Mouse (Mus musculus) brain, adult 2 months (tissue): ENCODE results near the gene Phc2.

ENCODE experiments used
- DNase-seq: peaks from one replicate; pipeline ENCODE4 v3.0.0; 2011; ENCODE audit warnings: low read depth, low spot score

Phc2 gene

GRCm38 (mm10) chr4:128782645-128783044 lies 128.1 kb downstream of the Phc2 start:
- DNase-seq: no peak

DNA sequence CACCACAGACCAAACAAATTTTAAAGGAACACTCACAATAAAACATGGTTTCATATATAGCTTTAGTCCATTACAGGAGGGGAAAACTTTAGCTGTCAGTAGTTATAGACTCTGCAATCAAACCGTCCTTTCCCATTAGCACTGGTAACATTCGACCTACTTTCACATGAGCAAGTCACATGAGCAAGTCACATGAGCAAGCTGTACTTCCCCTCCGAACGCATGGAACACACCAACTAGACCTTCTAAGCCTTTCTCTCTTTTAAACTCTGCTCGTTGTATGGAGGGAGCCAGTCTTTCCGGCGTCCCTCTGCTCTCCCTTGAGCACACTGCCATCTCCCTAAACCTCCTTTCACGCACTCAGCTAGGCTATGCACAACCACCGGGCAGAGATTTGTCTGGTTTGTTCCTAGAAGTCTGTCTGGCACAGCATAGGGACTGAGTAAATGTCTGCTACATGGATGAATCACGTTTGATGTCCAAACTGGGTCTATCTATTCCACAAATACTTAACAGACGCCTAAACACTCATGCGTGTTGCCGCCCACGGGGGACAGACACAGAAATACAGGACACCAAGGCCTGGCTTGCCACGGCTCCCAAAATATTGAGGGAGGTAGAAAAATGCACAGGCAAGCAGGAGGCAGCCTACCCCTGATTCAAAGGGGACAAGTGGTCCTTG lies 130.6 kb downstream of the Phc2 start:
- DNase-seq: peak; percentile 73

- no peak for DNase-seq
These were observed 131.6 kb downstream of the Phc2 start for GRCm38 (mm10) chr4:128785921-128786654.

- peak; percentile 60 for DNase-seq
These were observed 132.8 kb downstream of the Phc2 start for GRCm38 (mm10) chr4:128787023-128787939.

GRCm38 (mm10) chr4:128788108-128788507 lies 133.6 kb downstream of the Phc2 start:
- peak; percentile 57 for DNase-seq

- DNase-seq: no peak
These were observed 135.1 kb downstream of the Phc2 start for GRCm38 (mm10) chr4:128789646-128790045.

DNA sequence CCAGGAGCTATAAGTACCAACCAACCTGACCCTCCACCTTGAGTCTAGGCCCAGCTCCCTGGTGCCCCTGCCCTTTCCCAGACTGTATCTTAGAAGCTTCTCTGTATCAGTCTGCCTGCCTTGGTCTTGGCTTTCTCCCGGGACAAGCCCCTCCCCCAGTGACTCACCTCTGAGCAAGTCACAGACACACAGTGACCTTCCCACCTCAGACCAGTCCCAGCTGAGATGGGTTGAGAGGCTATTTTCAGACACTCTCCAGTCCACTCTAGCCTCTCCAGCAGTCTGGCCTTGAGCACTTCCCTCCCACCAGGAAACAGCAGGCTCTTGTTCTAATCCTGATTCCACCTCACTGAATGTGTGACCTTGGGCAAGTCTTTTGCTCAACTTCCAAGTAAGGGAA lies 139.2 kb downstream of the Phc2 start:
- DNase-seq: no peak

DNA sequence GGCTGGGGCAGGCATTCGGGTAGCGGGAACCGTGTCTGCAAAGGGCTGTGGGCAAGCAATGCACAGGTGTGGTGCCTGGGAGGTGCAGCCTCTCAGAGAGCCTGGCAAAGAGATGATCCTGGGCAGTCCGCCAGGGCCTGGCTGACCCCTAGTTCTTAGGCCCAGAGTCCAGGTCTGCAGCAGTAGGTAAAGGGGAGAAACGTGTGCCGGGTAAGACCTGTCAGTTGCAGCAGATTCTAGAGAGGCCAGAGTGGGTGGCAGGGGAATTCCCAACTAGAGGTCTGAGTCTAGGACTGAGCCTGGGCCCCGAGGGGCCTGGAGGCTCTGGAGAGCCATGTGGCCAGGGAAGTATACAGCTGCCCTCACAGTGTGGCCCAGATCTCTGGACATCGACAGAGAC lies 139.7 kb downstream of the Phc2 start:
- DNase-seq: peak; percentile 26

- no peak for DNase-seq
These were observed 141.1 kb downstream of the Phc2 start for GRCm38 (mm10) chr4:128795596-128795995.

DNA sequence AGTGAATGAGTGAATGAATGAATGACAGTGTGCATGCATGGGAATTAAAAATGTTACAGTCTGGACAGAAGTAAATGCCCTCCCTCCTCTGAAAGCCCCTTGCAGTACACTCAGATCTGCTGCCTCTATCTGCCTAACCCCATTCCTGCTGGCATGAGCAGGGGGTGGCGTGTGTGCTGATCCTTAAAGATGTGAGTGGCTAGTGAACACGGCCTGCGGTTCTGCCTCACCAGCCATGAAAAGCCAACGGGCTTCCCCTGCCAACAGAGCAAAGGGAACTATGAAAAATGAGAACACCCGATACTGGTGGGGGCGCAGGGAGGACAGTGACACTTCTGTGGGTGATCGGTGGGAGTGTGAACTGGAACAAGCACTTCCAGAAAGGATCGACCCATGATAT lies 142.3 kb downstream of the Phc2 start:
- DNase-seq: no peak

DNA sequence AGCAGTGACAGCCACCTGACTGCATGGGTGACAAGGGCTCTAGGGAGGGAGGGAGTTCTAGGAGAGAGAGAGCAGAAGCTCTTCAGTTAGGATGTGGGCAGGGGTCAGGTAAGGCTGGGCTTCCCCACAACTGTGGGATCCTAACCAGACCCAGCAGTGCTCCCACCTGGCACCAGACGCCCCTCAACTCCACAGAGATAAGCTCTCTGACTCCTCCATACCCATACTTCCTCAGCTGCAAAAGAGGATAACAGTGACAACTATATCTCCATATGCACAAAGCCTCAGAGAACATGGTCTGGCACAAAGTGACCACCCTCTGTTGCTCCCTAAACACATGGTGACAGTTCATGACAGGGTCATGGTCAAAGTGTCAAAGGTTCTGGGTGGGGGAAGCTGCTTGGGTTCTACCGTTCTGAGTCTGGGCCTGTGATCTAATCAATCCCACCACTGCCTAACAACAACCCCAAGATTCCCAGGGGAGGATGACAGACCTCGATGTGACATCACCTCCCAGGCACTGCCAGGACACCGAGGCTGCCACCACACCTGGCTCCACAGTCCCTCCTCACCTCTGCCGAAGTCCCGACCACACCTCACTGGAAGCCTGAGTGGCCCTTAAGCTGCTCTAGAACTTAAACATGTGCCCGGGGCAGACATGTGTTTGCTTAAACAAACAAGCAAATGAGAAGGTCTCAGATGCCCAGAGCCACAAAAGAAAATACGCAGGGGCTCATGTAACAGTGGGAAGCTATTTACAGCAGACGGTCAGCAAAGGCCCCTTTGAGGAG lies 147.4 kb downstream of the Phc2 start:
- DNase-seq: no peak
